Mouse (Mus musculus) ES-E14 (cell line): ENCODE data around the gene Zmiz1. TPM values are rescaled to one million over a fixed set of nuclear protein-coding genes. Genes with fewer than 3 reads are reported as not detected.

Source experiments
- DNase-seq: peaks from one replicate; pipeline ENCODE4 v3.0.0-alpha.2; 2013; ENCODE audit warnings: low read depth, low spot score
- H3K27ac ChIP-seq: 2 replicates; pipeline ENCODE4 v1.5.1; 2012; ENCODE audit warnings: low read depth, mild to moderate bottlenecking, low read length, moderate library complexity, mixed read lengths; ENCODE audit not compliant: poor library complexity, insufficient read depth, severe bottlenecking
- H3K36me3 ChIP-seq: 2 replicates; pipeline ENCODE4 v1.6.1; 2012; ENCODE audit warnings: mild to moderate bottlenecking, low read length, moderate library complexity, mixed read lengths; ENCODE audit not compliant: control insufficient read depth, poor library complexity, insufficient read depth, severe bottlenecking
- H3K4me1 ChIP-seq, 2 experiments: fragments of 150-350 bp in 1 of 2; sonication (generic) in 1 of 2; 2 replicates each; pipeline ENCODE4 v1.6.1; 2012; ENCODE audit warnings: low read length in 2 of 2, mild to moderate bottlenecking in 1 of 2, mixed read lengths in 1 of 2; ENCODE audit not compliant: control insufficient read depth in 2 of 2, insufficient read depth in 2 of 2, poor library complexity in 1 of 2
- H3K4me3 ChIP-seq, 2 experiments: fragments of 150-350 bp in 1 of 2; sonication (generic) in 1 of 2; 2 replicates each; pipeline ENCODE4 v1.5.1; 2012; ENCODE audit warnings: low read length in 2 of 2, low read depth in 1 of 2, mild to moderate bottlenecking in 1 of 2, mixed read lengths in 1 of 2; ENCODE audit not compliant: insufficient read depth in 1 of 2, poor library complexity in 1 of 2, severe bottlenecking in 1 of 2
- H3K9ac ChIP-seq: 2 replicates; pipeline ENCODE4 v1.6.1; 2012; ENCODE audit warnings: low read depth, mild to moderate bottlenecking, low read length, mixed read lengths; ENCODE audit not compliant: poor library complexity, insufficient read depth, severe bottlenecking
- H3K9me3 ChIP-seq: fragments of 150-350 bp; sonication (generic); 2 replicates; pipeline ENCODE4 v1.6.1; 2012; ENCODE audit warnings: low read depth, mild to moderate bottlenecking, low read length; ENCODE audit not compliant: control insufficient read depth, insufficient read depth
- CHD2 ChIP-seq: IDR thresholded peaks from 2 replicates; pipeline ENCODE4 v1.6.1; 2014; ENCODE audit warnings: mild to moderate bottlenecking, low read depth, low read length, inconsistent platforms
- HCFC1 ChIP-seq: IDR thresholded peaks from 2 replicates; pipeline ENCODE4 v1.6.1; 2012; ENCODE audit warnings: low read length, inconsistent platforms, borderline replicate concordance; ENCODE audit not compliant: insufficient read depth
- MAFK ChIP-seq: IDR thresholded peaks from 2 replicates; pipeline ENCODE4 v1.6.1; 2014; ENCODE audit warnings: mild to moderate bottlenecking, low read depth, low read length, inconsistent platforms; ENCODE audit not compliant: insufficient read depth
- ZC3H11A ChIP-seq: IDR thresholded peaks from 2 replicates; pipeline ENCODE4 v1.6.1; 2012; ENCODE audit warnings: low read depth, mild to moderate bottlenecking, inconsistent platforms, low read length, borderline replicate concordance
- ZNF384 ChIP-seq: IDR thresholded peaks from 2 replicates; pipeline ENCODE4 v1.6.1; 2012; ENCODE audit warnings: low read depth, low read length, inconsistent platforms
- in situ Hi-C, 2 experiments: fragments of 600-800 bp; cut with MboI; formaldehyde crosslinking; loops; one replicate each; pipeline ENCODE4 v1.15.1; 2025; ENCODE audit warnings: low sequenced_read_pairs in 2 of 2, inconsistent platforms in 1 of 2; ENCODE audit not compliant: unreplicated experiment in 2 of 2
- total RNA-seq: library from RNA; depleted of rRNA; stranded (reverse); fragments of 300-350 nt; gene quantifications from 2 replicates; pipeline ENCODE4 v1.2.3, GENCODE M21; 2012

The Zmiz1 gene
- total RNA-seq, 1 experiment: 16.9 TPM

GRCm38 (mm10) chr14:25481667-25482331, 22.8 kb downstream of the Zmiz1 start:
- Histone ChIP-seq H3K4me3 (no peak overlapping the region), H3K36me3 (no peaks in the 10 kb centered on the region), H3K9me3 (no peaks in the 10 kb centered on the region), H3K9ac (no peak overlapping the region), H3K4me1 (no peaks in the 10 kb centered on the region; a peak in 1 of 4 replicates), H3K27ac (peak overlapping the region; percentile 52; the same call in 1 of the 2 replicates)
- in situ Hi-C loops: no loop called here
- DNase-seq: no peak
- TF ChIP-seq ZNF384 (no peak), ZC3H11A (no peak), MAFK (no peak), CHD2 (no peak), HCFC1 (no peak)

DNA sequence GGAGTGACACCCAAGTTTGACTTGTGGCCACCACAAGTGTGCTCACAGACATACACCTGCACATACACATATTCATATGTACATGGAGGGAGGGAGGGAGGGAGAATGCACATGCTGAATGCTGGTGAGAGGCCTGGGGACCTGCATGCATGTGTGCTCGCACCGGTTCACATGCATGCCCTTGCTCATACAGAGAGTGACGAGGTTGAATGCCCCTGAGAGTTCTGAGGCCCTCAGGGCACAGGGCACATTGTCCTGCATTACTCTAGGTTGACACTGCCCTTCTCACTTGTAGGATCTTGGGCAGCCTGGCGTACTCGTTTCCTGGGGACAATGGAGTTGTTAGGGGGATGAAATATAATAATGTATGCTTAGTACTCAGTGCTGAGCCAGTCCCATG, 23.4 kb downstream of the Zmiz1 start:
- in situ Hi-C loops: no loop called here
- Histone ChIP-seq H3K27ac (no peak overlapping the region), H3K9ac (no peak overlapping the region), H3K4me3 (no peak overlapping the region), H3K9me3 (no peaks in the 10 kb centered on the region), H3K4me1 (no peaks in the 10 kb centered on the region; a peak in 1 of 4 replicates), H3K36me3 (no peaks in the 10 kb centered on the region)
- no peak for DNase-seq
- TF ChIP-seq ZNF384 (no peak), HCFC1 (no peak), ZC3H11A (no peak), CHD2 (no peak), MAFK (no peak)

GRCm38 (mm10) chr14:25483285-25483684, 24.3 kb downstream of the Zmiz1 start:
- TF ChIP-seq ZC3H11A (no peak), MAFK (no peak)
- Histone ChIP-seq H3K36me3 (no peaks in the 10 kb centered on the region), H3K9ac (no peak overlapping the region), H3K27ac (no peak overlapping the region), H3K4me1 (no peaks in the 10 kb centered on the region; a peak in 1 of 4 replicates), H3K9me3 (no peaks in the 10 kb centered on the region), H3K4me3 (no peak overlapping the region)
- DNase-seq: no peak
- in situ Hi-C loops: no loop called here

DNA sequence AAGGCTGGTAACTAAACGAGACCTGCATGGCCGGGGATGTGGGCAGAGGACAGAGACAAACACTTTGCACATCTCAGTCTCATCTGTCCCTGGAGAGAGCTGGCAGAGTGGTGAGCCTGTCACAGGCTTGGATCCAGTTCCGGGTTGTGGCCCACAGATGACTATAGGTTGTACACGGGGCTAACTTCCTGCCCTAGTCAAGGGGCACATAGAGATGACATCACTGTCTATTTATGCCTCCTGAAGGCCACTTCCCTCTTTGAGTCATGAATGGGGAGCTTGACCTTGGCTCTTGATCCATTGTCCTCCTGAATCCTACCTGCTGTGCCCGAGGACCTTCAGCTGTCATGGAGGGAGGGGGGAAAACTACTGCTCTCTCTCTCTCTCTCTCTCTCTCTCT, 25.1 kb downstream of the Zmiz1 start:
- no peak for TF ChIP-seq ZNF384
- no peak for TF ChIP-seq ZC3H11A
- no peak for TF ChIP-seq HCFC1
- no peak for TF ChIP-seq MAFK
- TF ChIP-seq CHD2: no peak
- Histone ChIP-seq H3K4me1 (no peaks in the 10 kb centered on the region; a peak in 1 of 4 replicates), H3K4me3 (no peak overlapping the region), H3K9me3 (no peaks in the 10 kb centered on the region), H3K9ac (no peak overlapping the region), H3K27ac (no peak overlapping the region), H3K36me3 (no peaks in the 10 kb centered on the region)
- in situ Hi-C loops: no loop called here
- DNase-seq: no peak

GRCm38 (mm10) chr14:25486220-25486619, 27.2 kb downstream of the Zmiz1 start:
- Histone ChIP-seq H3K27ac (no peak overlapping the region), H3K4me3 (no peak overlapping the region), H3K9me3 (no peaks in the 10 kb centered on the region), H3K4me1 (no peaks in the 10 kb centered on the region; a peak in 1 of 4 replicates), H3K9ac (no peak overlapping the region), H3K36me3 (no peaks in the 10 kb centered on the region)
- TF ChIP-seq ZNF384: no peak
- TF ChIP-seq ZC3H11A: no peak
- no peak for TF ChIP-seq HCFC1
- TF ChIP-seq MAFK: no peak
- TF ChIP-seq CHD2: no peak
- in situ Hi-C loops: no loop called here
- DNase-seq: no peak
